Mouse (Mus musculus): ENCODE data around the gene Btnl2.
A peak's percentile ranks its signal among the peaks of the same experiment; 100 is the strongest.
"Not testable (repeated sequence)": the region's sequence is repeated elsewhere in the genome, so short reads cannot be mapped to it uniquely, and the experiment has no call there.

Gene Btnl2

GRCm38 (mm10) chr17:34354539-34354938, at the start of gene Btnl2:
Gene Btnl2, plus strand, starts transcription at chr17:34354822.
- no peak for DNase-seq (ENCODE audit: low spot score)

- DNase-seq (ENCODE audit: low spot score): peak; percentile 69
Observed at GRCm38 (mm10) chr17:34305380-34306030, 49.1 kb upstream of the Btnl2 start, which contains the start of gene H2-Eb1. Gene H2-Eb1, plus strand, starts transcription at chr17:34305867.

- no peak for DNase-seq (ENCODE audit: low spot score)
Observed at GRCm38 (mm10) chr17:34306407-34306806, 48.2 kb upstream of the Btnl2 start.

GRCm38 (mm10) chr17:34307216-34307615, 47.4 kb upstream of the Btnl2 start:
- DNase-seq (ENCODE audit: low spot score): no peak

- DNase-seq (ENCODE audit: low spot score): no peak
Observed at GRCm38 (mm10) chr17:34308161-34308560, 46.5 kb upstream of the Btnl2 start.

- no peak for DNase-seq (ENCODE audit: low spot score)
Observed at GRCm38 (mm10) chr17:34309225-34309624, 45.4 kb upstream of the Btnl2 start.

GRCm38 (mm10) chr17:34309683-34310385, 44.8 kb upstream of the Btnl2 start:
- DNase-seq (ENCODE audit: low spot score): peak; percentile 70

GRCm38 (mm10) chr17:34310526-34310925, 44.1 kb upstream of the Btnl2 start:
- DNase-seq (ENCODE audit: low spot score): not testable (repeated sequence)

- DNase-seq (ENCODE audit: low spot score): no peak
Observed at GRCm38 (mm10) chr17:34312185-34312584, 42.4 kb upstream of the Btnl2 start.

GRCm38 (mm10) chr17:34313393-34313792, 41.2 kb upstream of the Btnl2 start:
- peak; percentile 74 for DNase-seq (ENCODE audit: low spot score)

- no peak for DNase-seq (ENCODE audit: low spot score)
Observed at GRCm38 (mm10) chr17:34314286-34314685, 40.3 kb upstream of the Btnl2 start.

- DNase-seq (ENCODE audit: low spot score): no peak
Observed at GRCm38 (mm10) chr17:34315512-34315911, 39.1 kb upstream of the Btnl2 start.

GRCm38 (mm10) chr17:34316697-34317096, 37.9 kb upstream of the Btnl2 start:
- DNase-seq (ENCODE audit: low spot score): no peak

GRCm38 (mm10) chr17:34317275-34317674, 37.3 kb upstream of the Btnl2 start:
- no peak for DNase-seq (ENCODE audit: low spot score)

- DNase-seq (ENCODE audit: low spot score): no peak
Observed at GRCm38 (mm10) chr17:34325436-34325835, 29.2 kb upstream of the Btnl2 start, which contains the start of gene H2-Eb2. Gene H2-Eb2, plus strand, starts transcription at chr17:34325665.

GRCm38 (mm10) chr17:34326373-34326772, 28.2 kb upstream of the Btnl2 start:
- no peak for DNase-seq (ENCODE audit: low spot score)

GRCm38 (mm10) chr17:34329807-34330206, 24.8 kb upstream of the Btnl2 start:
- DNase-seq (ENCODE audit: low spot score): no peak

- no peak for DNase-seq (ENCODE audit: low spot score)
Observed at GRCm38 (mm10) chr17:34331200-34331599, 23.4 kb upstream of the Btnl2 start.

- DNase-seq (ENCODE audit: low spot score): no peak
Observed at GRCm38 (mm10) chr17:34340619-34341402, 13.8 kb upstream of the Btnl2 start.

GRCm38 (mm10) chr17:34344882-34345281, 9.7 kb upstream of the Btnl2 start:
- DNase-seq (ENCODE audit: low spot score): no peak

GRCm38 (mm10) chr17:34345486-34345885, 9.1 kb upstream of the Btnl2 start:
- no peak for DNase-seq (ENCODE audit: low spot score)

- DNase-seq (ENCODE audit: low spot score): no peak
Observed at GRCm38 (mm10) chr17:34346041-34346440, 8.6 kb upstream of the Btnl2 start.
